Mouse (Mus musculus) liver, adult 2 months (tissue): Measurements from ENCODE around the gene Ets2. TPM values are rescaled to one million over a fixed set of nuclear protein-coding genes. Genes with fewer than 3 reads are reported as not detected.

Experiments
- DNase-seq: peaks from one replicate; pipeline ENCODE4 v3.0.0-alpha.2; 2011; ENCODE audit warnings: low read depth, low spot score; ENCODE audit errors: extremely low read depth
- H3K27ac ChIP-seq: fragments of 200-500 bp; replicated peaks from 2 replicates; pipeline ENCODE4 v1.5.1; 2012; ENCODE audit warnings: low read depth, mild to moderate bottlenecking, control low read depth, inconsistent platforms, low read length; ENCODE audit not compliant: insufficient read depth
- H3K27me3 ChIP-seq: fragments of 200-500 bp; 2 replicates; pipeline ENCODE4 v1.6.1; 2012; ENCODE audit warnings: mild to moderate bottlenecking, moderate library complexity, low read length, inconsistent platforms; ENCODE audit not compliant: control insufficient read depth, insufficient read depth
- H3K36me3 ChIP-seq: fragments of 200-500 bp; 2 replicates; pipeline ENCODE4 v1.6.1; 2012; ENCODE audit warnings: low read length, inconsistent platforms; ENCODE audit not compliant: control insufficient read depth, insufficient read depth
- H3K4me1 ChIP-seq: fragments of 200-500 bp; 2 replicates; pipeline ENCODE4 v1.6.1; 2011; ENCODE audit warnings: low read length; ENCODE audit not compliant: control insufficient read depth, insufficient read depth
- H3K4me3 ChIP-seq: fragments of 200-500 bp; 2 replicates; pipeline ENCODE4 v1.5.1; 2011; ENCODE audit warnings: low read depth, mild to moderate bottlenecking, control low read depth, low read length, moderate library complexity; ENCODE audit not compliant: insufficient read depth
- H3K79me2 ChIP-seq: fragments of 200-500 bp; 2 replicates; pipeline ENCODE4 v1.6.1; 2012; ENCODE audit warnings: inconsistent platforms, mild to moderate bottlenecking, low read length, moderate library complexity; ENCODE audit not compliant: control insufficient read depth, insufficient read depth
- H3K9ac ChIP-seq: fragments of 200-500 bp; 2 replicates; pipeline ENCODE4 v1.6.1; 2012; ENCODE audit warnings: low read depth, mild to moderate bottlenecking, control low read depth, inconsistent platforms, low read length
- CTCF ChIP-seq: fragments of 200-500 bp; IDR thresholded peaks from 2 replicates; pipeline ENCODE4 v1.5.1; 2011; ENCODE audit warnings: low read depth, low read length, control low read depth
- POLR2A ChIP-seq: fragments of 200-500 bp; IDR thresholded peaks from 2 replicates; pipeline ENCODE4 v1.6.1; 2011; ENCODE audit warnings: low read length, control low read depth; ENCODE audit not compliant: insufficient read depth; ENCODE audit errors: extremely low read depth
- WGBS: fragments of 180-500 bp; shearing (Covaris S2); methylation state at CpG from one replicate; pipeline ENCODE4 v1.1.7; 2018; 5-methylcytosine and 5-hydroxymethylcytosine counted together
- polyA plus RNA-seq: library from polyadenylated mRNA; depleted of rRNA; stranded (reverse); fragments of >200 nt; gene quantifications from 2 replicates; pipeline ENCODE4 v1.2.3, GENCODE M21; 2012; rRNA removed
- total RNA-seq: library from RNA; depleted of rRNA; stranded (reverse); fragments of >200 nt; gene quantifications from 2 replicates; pipeline ENCODE4 v1.2.3, GENCODE M21; 2014; rRNA removed

Ets2 gene
- total and polyA plus RNA-seq, 2 experiments: 10.7 to 14.6 TPM

DNA sequence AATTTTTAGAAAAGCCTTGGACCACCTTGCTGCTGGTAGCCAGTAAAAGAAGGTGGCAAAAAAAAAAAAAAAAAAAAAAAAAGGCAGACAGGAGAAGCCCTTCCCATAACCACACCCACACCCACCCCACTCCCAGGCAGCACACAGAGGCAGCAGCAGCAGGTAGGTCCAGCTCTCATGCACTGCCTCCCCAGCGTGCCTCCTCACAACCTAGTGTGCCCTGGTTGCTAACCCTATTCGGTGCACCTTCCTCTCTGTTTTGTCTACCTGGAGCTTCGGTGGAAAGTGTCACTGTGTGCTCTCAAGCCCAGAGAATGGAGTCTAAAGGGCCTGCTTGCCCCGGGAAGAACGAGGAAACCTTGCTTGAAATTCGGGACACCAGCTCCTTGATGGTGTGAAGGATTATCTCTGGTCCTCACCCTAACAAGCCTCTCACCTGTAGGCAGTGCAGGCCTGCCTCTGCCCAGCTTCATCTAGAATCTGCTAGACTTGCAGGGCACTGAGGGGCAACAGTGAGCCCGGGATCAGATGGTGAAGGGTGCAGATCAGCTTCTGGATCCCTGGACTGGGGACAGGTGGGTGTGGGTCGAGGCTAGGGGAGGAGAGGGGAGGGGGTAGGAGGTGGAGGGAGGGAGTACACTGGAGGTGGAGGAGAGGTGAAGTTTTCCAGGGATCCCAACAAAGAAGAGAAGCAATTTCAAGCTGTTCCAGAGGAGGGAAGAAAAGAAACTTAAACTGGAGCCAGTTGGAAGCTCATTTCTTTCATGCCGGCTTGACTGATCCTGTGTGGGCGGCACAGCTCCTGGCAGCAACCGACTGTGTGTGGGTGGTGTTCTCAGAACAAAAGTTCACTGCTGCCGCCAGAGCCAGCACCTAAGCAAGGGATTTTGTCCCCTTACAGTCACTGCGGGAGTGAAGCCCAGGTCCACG is 67.5 kb downstream of the Ets2 start:
- WGBS: 23% methylated on average over 14 of the region's 14 CpGs
- Histone ChIP-seq H3K4me3 (no peak overlapping the region), H3K4me1 (peaks cover 7% of the 10 kb centered on the region; the same call in 1 of the 2 replicates), H3K27ac (no peak overlapping the region), H3K27me3 (no peaks in the 10 kb centered on the region), H3K36me3 (no peaks in the 10 kb centered on the region), H3K9ac (no peak overlapping the region), H3K79me2 (no peaks in the 10 kb centered on the region)
- no peak for TF ChIP-seq POLR2A
- no peak for TF ChIP-seq CTCF
- peak; percentile 55 for DNase-seq

DNA sequence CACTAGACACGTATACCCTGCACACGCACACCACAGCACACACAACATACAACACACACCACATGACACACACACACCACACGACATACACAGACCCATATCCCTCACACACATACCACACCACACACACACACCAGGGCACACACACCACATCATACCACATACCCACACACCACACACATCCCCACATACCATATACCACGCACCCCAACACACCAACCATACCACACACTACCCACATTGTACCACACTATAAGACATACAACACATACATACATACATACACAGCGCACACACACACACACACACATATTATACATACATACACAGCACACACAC is 68.1 kb downstream of the Ets2 start:
- TF ChIP-seq CTCF (no peak), POLR2A (no peak)
- Histone ChIP-seq H3K4me3 (no peak overlapping the region), H3K4me1 (peaks cover 7% of the 10 kb centered on the region; the same call in 1 of the 2 replicates), H3K27me3 (no peaks in the 10 kb centered on the region), H3K36me3 (no peaks in the 10 kb centered on the region), H3K27ac (no peak overlapping the region), H3K9ac (no peak overlapping the region), H3K79me2 (no peaks in the 10 kb centered on the region)
- DNase-seq: no peak
- 54% methylated on average over 5 of the region's 5 CpGs for WGBS

DNA sequence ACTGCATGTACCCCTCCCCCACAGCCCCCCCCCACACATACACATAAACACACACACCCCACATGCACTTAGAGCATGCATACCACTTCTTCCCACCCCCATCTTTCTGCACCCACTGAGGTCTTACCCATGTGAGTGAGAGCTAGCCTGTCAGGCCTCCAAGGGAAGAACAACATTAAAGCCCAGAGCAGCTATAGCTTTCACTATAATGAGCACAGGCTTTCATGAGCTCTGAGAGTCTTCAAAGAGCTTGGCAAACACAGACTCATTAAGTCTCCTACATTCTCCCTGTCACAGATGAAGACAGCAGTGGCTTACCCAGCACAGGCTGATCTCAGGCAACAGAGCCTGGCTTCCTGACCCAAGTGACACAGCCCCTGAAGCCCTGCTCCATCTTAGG is 68.5 kb downstream of the Ets2 start:
- H3K36me3 ChIP-seq: no peaks in the 10 kb centered on the region
- no peaks in the 10 kb centered on the region for H3K79me2 ChIP-seq
- TF ChIP-seq POLR2A (no peak), CTCF (no peak)
- no peak for DNase-seq
- peaks cover 7% of the 10 kb centered on the region; the same call in 1 of the 2 replicates for H3K4me1 ChIP-seq
- no peaks in the 10 kb centered on the region for H3K27me3 ChIP-seq
- H3K27ac ChIP-seq: no peak overlapping the region
- H3K4me3 ChIP-seq: no peak overlapping the region
- H3K9ac ChIP-seq: no peak overlapping the region

Other genes starting within 250 kb of the Ets2 start
- gene Erg, start 115.5 kb upstream of the Ets2 start, total RNA-seq: 5.0 and 5.6 TPM in 2 replicates
- gene Erg, start 115.5 kb upstream of the Ets2 start, polyA plus RNA-seq: 4.5 and 4.8 TPM in 2 replicates